Comparison of ENCODE assay signal across 9 mouse cellular contexts in genomic region chr15:89314511-89315189, GRCm38 (mm10). TPM values are rescaled to one million over a fixed set of nuclear protein-coding genes. Genes with fewer than 3 reads are reported as not detected.
DNase-seq lines count a peak whose midpoint lies in the region; ATAC-seq lines count a peak whose summit lies in the region.
"Had no signal": no experiment of that assay in that cellular context is flagged by ENCODE, and none has a peak within 500 bp of the region (broad histone marks: within the 10 kb centered on the region; RNA-seq: fewer than 3 reads in every experiment).

No protein-coding gene starts in this region.

- peaks cover 19% of the 10 kb centered on the region for H3K4me1 ChIP-seq in embryonic facial prominence, embryonic 12.5 days
- H3K4me1 ChIP-seq in hindbrain, embryonic 15.5 days (replicated peaks) = peaks cover 52% of the 10 kb centered on the region
- peaks cover 23% of the 10 kb centered on the region for H3K4me1 ChIP-seq in liver, embryonic 11.5 days (replicated peaks; ENCODE audit: control insufficient read depth, insufficient read depth, low read length)
- peaks cover 53% of the 10 kb centered on the region for H3K4me1 ChIP-seq in neural tube, embryonic 15.5 days

- intact Hi-C loops in left cerebral cortex, postnatal 4 days (cut with DNase I) = no loop called here

- WGBS in embryonic facial prominence, embryonic 12.5 days = under 1% methylated on average over 58 of the region's 58 CpGs
- under 1% methylated on average over 58 of the region's 58 CpGs for WGBS in hindbrain, embryonic 15.5 days
- under 1% methylated on average over 58 of the region's 58 CpGs for WGBS in liver, embryonic 11.5 days
- WGBS in neural tube, embryonic 15.5 days = under 1% methylated on average over 58 of the region's 58 CpGs

- peak overlapping the region; percentile 97 for H3K4me3 ChIP-seq in embryonic facial prominence, embryonic 12.5 days
- H3K4me3 ChIP-seq in hindbrain, embryonic 15.5 days = peak overlapping the region; percentile 99
- H3K4me3 ChIP-seq in liver, embryonic 11.5 days (ENCODE audit: low read depth, low read length) = peak overlapping the region; percentile 98
- peak overlapping the region; percentile 95 for H3K4me3 ChIP-seq in neural tube, embryonic 15.5 days (replicated peaks)

- H3K4me2 ChIP-seq in embryonic facial prominence, embryonic 12.5 days (replicated peaks) = peak overlapping the region; percentile 72
- peak overlapping the region; percentile 94 for H3K4me2 ChIP-seq in hindbrain, embryonic 15.5 days
- H3K4me2 ChIP-seq in liver, embryonic 11.5 days = peak overlapping the region; percentile 88
- H3K4me2 ChIP-seq in neural tube, embryonic 15.5 days = peak overlapping the region; percentile 87

- H3K36me3 ChIP-seq in embryonic facial prominence, embryonic 12.5 days = no peaks in the 10 kb centered on the region
- H3K36me3 ChIP-seq in hindbrain, embryonic 15.5 days = no peaks in the 10 kb centered on the region
- no peaks in the 10 kb centered on the region for H3K36me3 ChIP-seq in liver, embryonic 11.5 days (ENCODE audit: control insufficient read depth, insufficient read depth, low read length)
- H3K36me3 ChIP-seq in neural tube, embryonic 15.5 days = no peaks in the 10 kb centered on the region

- H3K27ac ChIP-seq in embryonic facial prominence, embryonic 12.5 days = no peak overlapping the region
- H3K27ac ChIP-seq in hindbrain, embryonic 15.5 days (replicated peaks) = peak overlapping the region; percentile 78
- H3K27ac ChIP-seq in liver, embryonic 11.5 days (ENCODE audit: low read depth, low read length) = peak overlapping the region; percentile 45
- peak overlapping the region; percentile 76 for H3K27ac ChIP-seq in neural tube, embryonic 15.5 days (replicated peaks)

- peak; percentile 10; the same call in 1 of the 2 replicates for ATAC-seq in embryonic facial prominence, embryonic 12.5 days (ENCODE audit: insufficient number of reproducible peaks, insufficient read depth, low FRiP score, low TSS enrichment)
- ATAC-seq in hindbrain, embryonic 15.5 days (ENCODE audit: low FRiP score, low read depth) = peak; percentile 16; the same call in 1 of the 2 replicates
- ATAC-seq in liver, embryonic 11.5 days (replicated peaks; ENCODE audit: low FRiP score) = peak; percentile 16
- ATAC-seq in neural tube, embryonic 15.5 days (ENCODE audit: low FRiP score) = peak; percentile 48

- peak overlapping the region; percentile 90 for H3K9ac ChIP-seq in embryonic facial prominence, embryonic 12.5 days
- H3K9ac ChIP-seq in hindbrain, embryonic 15.5 days = peak overlapping the region; percentile 96
- H3K9ac ChIP-seq in liver, embryonic 11.5 days (ENCODE audit: low read depth, low read length) = peak overlapping the region; percentile 85
- peak overlapping the region; percentile 95 for H3K9ac ChIP-seq in neural tube, embryonic 15.5 days (replicated peaks)

- no peaks in the 10 kb centered on the region for H3K27me3 ChIP-seq in embryonic facial prominence, embryonic 12.5 days
- H3K27me3 ChIP-seq in hindbrain, embryonic 15.5 days = no peaks in the 10 kb centered on the region
- H3K27me3 ChIP-seq in liver, embryonic 11.5 days (replicated peaks; ENCODE audit: control insufficient read depth, insufficient read depth, low read length) = no peaks in the 10 kb centered on the region
- no peaks in the 10 kb centered on the region for H3K27me3 ChIP-seq in neural tube, embryonic 15.5 days (replicated peaks)

- DNase-seq in left cerebral cortex, postnatal 4 days = peak; percentile 49
- DNase-seq in left cerebral cortex, adult 11 months (ENCODE audit: low spot score) = no peak
- DNase-seq in R1 (ENCODE audit: low read depth, low spot score) = peak; percentile 64
- no peak for DNase-seq in liver, embryonic 11.5 days (ENCODE audit: low spot score)
- DNase-seq in natural killer cell, adult 2 months (ENCODE audit: low spot score in 2 of 2) = no peak

- no peaks in the 10 kb centered on the region for H3K9me3 ChIP-seq in embryonic facial prominence, embryonic 12.5 days
- no peaks in the 10 kb centered on the region for H3K9me3 ChIP-seq in hindbrain, embryonic 15.5 days
- no peaks in the 10 kb centered on the region for H3K9me3 ChIP-seq in liver, embryonic 11.5 days (ENCODE audit: control insufficient read depth, low read length)
- H3K9me3 ChIP-seq in neural tube, embryonic 15.5 days (replicated peaks) = no peaks in the 10 kb centered on the region

RNA-seq across cellular contexts. Expression of gene Sbf1, which starts 0.5 kb away (rescaled TPM):
- total RNA-seq in left cerebral cortex, postnatal 4 days (2021) = 100 to 1,000 TPM; 192 to 235 TPM
- 60.9 and 61.6 TPM in 2 replicates for polyA plus RNA-seq in embryonic facial prominence, embryonic 12.5 days (2016; fragmentation: Nextera tagmentation; extraction: Ambion mirVana)
- 96.8 and 102 TPM in 2 replicates for polyA plus RNA-seq in hindbrain, embryonic 15.5 days (2015; fragmentation: Nextera tagmentation; extraction: Ambion mirVana)
- polyA plus RNA-seq in liver, embryonic 11.5 days (2014; fragmentation: Nextera tagmentation; extraction: Ambion mirVana) = 51.4 and 52.2 TPM in 2 replicates
- 90.5 and 94.8 TPM in 2 replicates for polyA plus RNA-seq in neural tube, embryonic 15.5 days (2015; fragmentation: Nextera tagmentation; extraction: Ambion mirVana)

RNA-seq across cellular contexts. Expression of gene Adm2, which starts 7.9 kb away (rescaled TPM):
- not detected for total RNA-seq in left cerebral cortex, postnatal 4 days (2021)
- 0.18 TPM in 1 of 2 replicates, not detected in the other for polyA plus RNA-seq in embryonic facial prominence, embryonic 12.5 days (2016; fragmentation: Nextera tagmentation; extraction: Ambion mirVana)
- not detected in 2 replicates for polyA plus RNA-seq in hindbrain, embryonic 15.5 days (2015; fragmentation: Nextera tagmentation; extraction: Ambion mirVana)
- polyA plus RNA-seq in liver, embryonic 11.5 days (2014; fragmentation: Nextera tagmentation; extraction: Ambion mirVana) = 6.6 and 7.0 TPM in 2 replicates
- 0.14 TPM in 1 of 2 replicates, not detected in the other for polyA plus RNA-seq in neural tube, embryonic 15.5 days (2015; fragmentation: Nextera tagmentation; extraction: Ambion mirVana)
- total RNA-seq: neutrophil, adult 5-6 weeks had no signal

RNA-seq across cellular contexts. Expression of gene Miox, which starts 19.5 kb away (rescaled TPM):
- not detected for total RNA-seq in left cerebral cortex, postnatal 4 days (2021)
- not detected in 2 replicates for polyA plus RNA-seq in embryonic facial prominence, embryonic 12.5 days (2016; fragmentation: Nextera tagmentation; extraction: Ambion mirVana)
- not detected in 2 replicates for polyA plus RNA-seq in hindbrain, embryonic 15.5 days (2015; fragmentation: Nextera tagmentation; extraction: Ambion mirVana)
- 2.0 and 2.7 TPM in 2 replicates for polyA plus RNA-seq in liver, embryonic 11.5 days (2014; fragmentation: Nextera tagmentation; extraction: Ambion mirVana)
- not detected in 2 replicates for polyA plus RNA-seq in neural tube, embryonic 15.5 days (2015; fragmentation: Nextera tagmentation; extraction: Ambion mirVana)
- total RNA-seq: neutrophil, adult 5-6 weeks had no signal

RNA-seq across cellular contexts. Expression of gene Lmf2, which starts 40.8 kb away (rescaled TPM):
- total RNA-seq in left cerebral cortex, postnatal 4 days (2021) = 10 to 100 TPM; 22.9 to 36.2 TPM
- 54.5 and 58.8 TPM in 2 replicates for polyA plus RNA-seq in embryonic facial prominence, embryonic 12.5 days (2016; fragmentation: Nextera tagmentation; extraction: Ambion mirVana)
- 33.2 and 38.6 TPM in 2 replicates for polyA plus RNA-seq in hindbrain, embryonic 15.5 days (2015; fragmentation: Nextera tagmentation; extraction: Ambion mirVana)
- 44.1 and 46.0 TPM in 2 replicates for polyA plus RNA-seq in liver, embryonic 11.5 days (2014; fragmentation: Nextera tagmentation; extraction: Ambion mirVana)
- polyA plus RNA-seq in neural tube, embryonic 15.5 days (2015; fragmentation: Nextera tagmentation; extraction: Ambion mirVana) = 30.6 and 33.7 TPM in 2 replicates

RNA-seq across cellular contexts. Expression of gene Ncaph2, which starts 40.9 kb away (rescaled TPM):
- total RNA-seq in left cerebral cortex, postnatal 4 days (2021) = 10 to 100 TPM; 86.6 to 93.2 TPM
- 171 and 177 TPM in 2 replicates for polyA plus RNA-seq in embryonic facial prominence, embryonic 12.5 days (2016; fragmentation: Nextera tagmentation; extraction: Ambion mirVana)
- 113 and 120 TPM in 2 replicates for polyA plus RNA-seq in hindbrain, embryonic 15.5 days (2015; fragmentation: Nextera tagmentation; extraction: Ambion mirVana)
- polyA plus RNA-seq in liver, embryonic 11.5 days (2014; fragmentation: Nextera tagmentation; extraction: Ambion mirVana) = 163 TPM in 2 replicates
- 105 and 111 TPM in 2 replicates for polyA plus RNA-seq in neural tube, embryonic 15.5 days (2015; fragmentation: Nextera tagmentation; extraction: Ambion mirVana)

Comparison
In these comparisons a context has a peak if more than half of its experiments do, and no peak if none do; other contexts are left out.
1. DNase-seq: peak in left cerebral cortex, postnatal 4 days (single experiment) and R1 (single experiment); none in left cerebral cortex, adult 11 months (single experiment), liver, embryonic 11.5 days (single experiment) and natural killer cell, adult 2 months (0 of 2).
2. Peak in every context shown above with its lines, with median percentiles within 50 percentile points of each other: ATAC-seq, H3K4me2 ChIP-seq, H3K4me3 ChIP-seq and H3K9ac ChIP-seq.